Mouse (Mus musculus) gastrocnemius, adult 18-20 months (tissue): ENCODE measurements around the gene Slamf9. TPM values are rescaled to one million over a fixed set of nuclear protein-coding genes. Genes with fewer than 3 reads are reported as not detected.

ENCODE experiments used
- DNase-seq: peaks from one replicate; pipeline ENCODE4 v3.0.0; 2021; ENCODE audit warnings: low spot score
- total RNA-seq, 2 experiments: library from RNA; stranded (reverse); gene quantifications; 2 replicates each; pipeline ENCODE4 v1.2.3; 2021

Slamf9 gene
- total RNA-seq, 2 experiments from 2014 or later: 0.28 to 0.30 TPM

GRCm38 (mm10) chr1:172461602-172462001 lies 13.6 kb upstream of the Slamf9 start:
- DNase-seq: no peak

- no peak for DNase-seq
Observed at GRCm38 (mm10) chr1:172462534-172462933, 12.6 kb upstream of the Slamf9 start.

- DNase-seq: no peak
Observed at GRCm38 (mm10) chr1:172463387-172464333, 11.5 kb upstream of the Slamf9 start.

- DNase-seq: no peak
Observed at GRCm38 (mm10) chr1:172468301-172468877, 6.8 kb upstream of the Slamf9 start.

GRCm38 (mm10) chr1:172469373-172469772 lies 5.8 kb upstream of the Slamf9 start:
- no peak for DNase-seq

DNA sequence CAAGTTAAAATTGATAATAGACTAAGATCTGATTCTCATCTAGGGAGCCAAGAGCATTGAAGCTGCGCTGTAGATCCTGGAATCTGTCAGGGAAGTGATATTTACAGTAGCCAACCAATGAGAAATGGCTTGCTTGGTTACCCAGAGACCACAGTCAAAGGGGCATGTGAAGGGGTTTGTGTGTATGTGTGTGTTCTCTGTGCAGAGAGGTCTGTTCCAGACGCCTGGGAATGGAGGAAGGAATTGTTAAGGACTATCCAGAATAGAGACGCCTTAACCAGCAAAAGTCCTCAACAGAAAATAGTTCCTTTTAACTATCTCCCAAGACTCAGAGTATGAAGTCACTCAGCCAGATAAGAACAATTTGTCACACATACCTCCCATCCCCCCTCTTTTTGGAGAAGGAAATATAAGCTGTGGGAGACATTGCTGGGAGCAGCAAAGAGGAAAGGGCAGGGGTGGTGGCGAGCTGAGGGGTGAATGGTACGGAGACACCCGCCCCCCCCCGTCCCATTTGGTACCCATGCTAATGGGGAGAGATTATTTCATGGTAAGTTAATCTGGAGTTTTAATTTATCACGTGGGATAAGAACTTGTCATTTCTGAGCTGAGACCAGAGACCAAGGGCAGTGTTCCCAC lies 5.2 kb upstream of the Slamf9 start:
- no peak for DNase-seq

DNA sequence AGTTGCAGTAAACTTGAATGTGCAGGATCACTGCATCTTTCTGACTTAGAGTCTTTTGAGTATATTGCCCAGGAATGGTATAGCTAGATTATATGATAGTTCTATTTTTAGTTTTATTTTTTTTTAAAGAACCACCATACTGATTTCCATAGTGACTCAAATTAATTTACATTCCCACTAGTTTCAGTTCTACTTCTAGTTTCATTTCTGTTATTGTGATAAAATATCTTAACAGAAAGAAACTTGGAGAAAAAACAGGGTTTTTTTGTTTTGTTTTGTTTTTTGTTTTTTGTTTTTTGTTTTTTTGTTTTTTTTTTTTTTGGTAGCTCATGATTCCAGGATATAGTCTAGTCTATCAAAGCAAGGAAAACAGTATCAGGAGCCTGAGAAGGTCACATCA lies 2.2 kb upstream of the Slamf9 start:
- no peak for DNase-seq

DNA sequence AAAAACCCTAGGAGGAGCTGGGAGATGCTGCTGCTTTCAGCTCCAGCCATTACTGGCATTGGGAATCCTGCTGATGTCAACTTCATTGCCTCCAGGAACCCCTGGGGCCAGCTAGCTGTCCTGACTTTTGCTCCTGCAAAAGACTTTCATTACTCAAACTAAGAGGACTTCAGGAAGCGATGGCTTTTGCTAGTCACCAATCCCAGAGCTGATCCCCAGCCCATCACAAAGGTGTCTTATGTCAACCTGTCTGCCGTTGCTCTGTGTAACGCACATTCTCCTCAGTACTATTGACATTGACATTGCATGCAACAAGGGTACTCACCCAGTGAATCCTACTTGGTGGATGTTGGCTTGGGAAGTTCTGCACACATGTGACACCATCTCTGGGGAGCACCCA lies 962 bp upstream of the Slamf9 start:
- DNase-seq: no peak

- no peak for DNase-seq
Observed at GRCm38 (mm10) chr1:172478020-172478419, 2.9 kb downstream of the Slamf9 start.

DNA sequence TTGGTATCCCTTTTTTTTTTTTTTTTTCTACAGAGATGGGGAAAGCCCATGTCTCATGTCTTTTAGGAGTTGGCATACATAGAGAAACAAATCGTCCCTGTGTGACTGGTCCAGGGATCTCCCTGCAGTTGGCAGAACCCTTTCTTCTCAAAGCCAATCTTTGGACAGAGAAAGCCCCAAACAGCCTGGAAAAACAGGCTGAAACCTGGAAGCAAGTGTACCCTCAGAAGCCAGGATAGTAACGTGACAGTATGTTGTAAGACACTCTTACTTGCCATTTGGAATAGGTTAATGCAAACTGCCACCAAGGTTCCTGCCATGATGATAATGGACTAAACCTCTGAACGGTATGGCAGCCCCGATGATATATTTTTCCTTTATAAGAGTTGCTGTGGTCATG lies 5.2 kb downstream of the Slamf9 start:
- no peak for DNase-seq

GRCm38 (mm10) chr1:172481111-172481510 lies 6.0 kb downstream of the Slamf9 start:
- DNase-seq: no peak

DNA sequence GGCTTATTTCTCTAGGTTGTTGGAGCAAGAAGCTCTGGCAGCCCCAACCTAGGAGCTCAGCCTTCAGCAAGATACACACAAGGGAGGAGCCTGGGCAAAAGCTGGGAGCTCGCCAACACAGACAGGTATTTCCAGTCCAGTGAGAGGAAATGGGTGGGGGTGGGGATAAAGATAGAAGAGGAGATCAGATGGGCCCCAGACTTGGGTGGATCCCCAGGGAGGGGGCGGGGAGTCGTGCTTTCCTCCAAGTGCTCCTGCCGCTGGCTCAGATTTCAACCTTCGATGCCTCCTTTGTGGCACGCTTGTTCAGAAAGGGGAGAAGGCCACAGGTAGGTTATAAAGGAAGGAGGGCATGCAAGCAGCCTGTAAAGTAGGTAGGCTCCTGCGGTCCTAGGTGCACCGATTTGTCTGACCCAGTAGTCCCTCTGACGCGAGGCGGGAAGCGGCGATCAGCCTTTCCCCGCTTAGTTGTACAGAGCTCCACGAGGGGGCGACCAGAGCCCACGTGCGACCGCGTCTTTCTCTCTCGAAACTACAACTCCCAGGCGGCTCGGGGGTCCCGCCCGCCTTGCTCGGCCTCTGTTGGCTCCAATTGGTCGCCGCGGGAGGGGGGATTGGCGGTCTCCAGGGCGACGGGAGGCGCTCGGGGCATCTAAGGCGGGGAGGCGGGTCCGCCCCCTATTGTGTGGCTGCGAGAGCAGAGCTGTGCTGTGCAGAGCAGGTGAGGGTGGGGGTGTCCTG lies 6.6 kb downstream of the Slamf9 start, which contains the start of gene Igsf9:
TSS of gene Igsf9 (plus strand) at position 249 of the 741 bp plus-strand sequence.
- peak; percentile 76 for DNase-seq

DNA sequence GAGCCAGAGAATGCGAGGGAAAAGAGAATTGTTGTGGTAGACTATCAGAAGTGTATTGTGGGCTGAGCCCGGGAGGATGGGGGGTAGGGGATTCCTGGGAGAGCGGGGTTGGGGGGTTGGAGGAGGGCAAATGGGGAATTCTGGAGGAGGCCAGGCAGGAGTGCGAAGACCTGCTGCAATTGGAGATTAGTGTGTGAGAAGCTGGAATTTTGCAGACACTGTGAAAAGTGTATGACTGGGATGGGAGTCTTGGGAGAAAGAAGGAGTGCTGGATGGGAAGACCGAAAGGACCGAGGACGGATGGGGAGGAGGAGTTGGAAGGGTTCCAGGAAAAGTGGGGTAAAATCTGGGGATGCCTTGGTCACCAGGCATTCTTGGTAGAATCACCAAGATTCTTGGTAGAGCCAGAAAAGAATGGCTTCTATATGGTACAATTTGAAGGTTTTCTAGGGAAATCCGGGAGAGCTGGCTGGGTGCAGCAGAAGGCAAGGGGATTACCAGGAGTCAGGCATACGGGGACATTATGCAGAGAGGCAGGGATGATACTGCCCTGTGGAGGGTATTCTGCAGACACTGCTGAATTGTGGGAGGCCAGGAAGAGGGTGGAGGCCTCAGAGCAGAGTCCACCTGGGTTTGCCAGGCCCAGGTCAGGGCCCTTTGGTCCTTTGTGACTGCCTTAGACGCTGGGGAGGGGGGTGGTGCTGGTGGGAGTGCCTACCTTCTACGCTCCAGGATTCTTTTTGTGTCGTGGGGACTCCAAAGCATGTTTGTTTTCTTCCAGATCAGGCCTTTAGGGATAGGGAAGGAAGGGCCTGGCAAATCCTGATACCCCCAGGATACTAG lies 7.6 kb downstream of the Slamf9 start:
- DNase-seq: no peak

- no peak for DNase-seq
Observed at GRCm38 (mm10) chr1:172483361-172483660, 8.2 kb downstream of the Slamf9 start.

DNA sequence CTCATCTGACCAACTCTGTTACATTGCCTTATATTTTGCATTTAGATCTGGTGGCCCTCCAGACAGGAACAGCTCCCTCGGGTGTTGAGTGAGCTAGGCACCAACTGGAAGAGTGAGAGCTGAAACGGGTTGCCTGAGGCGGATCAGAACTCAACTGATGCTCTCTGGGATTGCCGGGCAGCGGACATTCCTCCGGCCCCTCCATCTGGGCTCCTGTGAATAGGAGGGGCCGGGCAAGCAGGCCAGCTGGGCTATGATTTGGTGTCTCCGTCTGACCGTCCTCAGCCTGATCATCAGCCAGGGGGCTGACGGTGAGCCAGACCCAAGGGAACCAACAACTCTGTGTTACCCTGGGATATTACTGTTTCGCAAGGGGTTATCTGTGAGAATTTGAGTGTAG lies 9.1 kb downstream of the Slamf9 start:
- no peak for DNase-seq

DNA sequence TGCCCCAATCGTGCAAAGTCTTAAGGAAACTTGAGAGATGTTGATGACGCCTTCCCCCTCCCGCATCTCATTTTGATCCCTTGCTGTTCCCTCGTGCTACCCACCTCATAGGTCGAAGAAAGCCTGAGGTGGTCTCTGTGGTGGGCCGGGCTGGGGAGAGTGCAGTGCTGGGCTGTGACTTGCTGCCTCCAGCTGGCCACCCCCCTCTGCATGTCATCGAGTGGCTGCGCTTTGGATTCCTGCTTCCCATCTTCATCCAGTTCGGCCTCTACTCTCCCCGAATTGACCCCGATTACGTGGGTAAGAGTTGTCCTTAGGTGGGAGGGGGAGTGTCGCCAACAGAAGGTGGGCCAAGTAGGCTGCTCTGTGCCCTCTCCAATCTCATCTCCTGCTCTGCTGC lies 9.5 kb downstream of the Slamf9 start:
- no peak for DNase-seq

DNA sequence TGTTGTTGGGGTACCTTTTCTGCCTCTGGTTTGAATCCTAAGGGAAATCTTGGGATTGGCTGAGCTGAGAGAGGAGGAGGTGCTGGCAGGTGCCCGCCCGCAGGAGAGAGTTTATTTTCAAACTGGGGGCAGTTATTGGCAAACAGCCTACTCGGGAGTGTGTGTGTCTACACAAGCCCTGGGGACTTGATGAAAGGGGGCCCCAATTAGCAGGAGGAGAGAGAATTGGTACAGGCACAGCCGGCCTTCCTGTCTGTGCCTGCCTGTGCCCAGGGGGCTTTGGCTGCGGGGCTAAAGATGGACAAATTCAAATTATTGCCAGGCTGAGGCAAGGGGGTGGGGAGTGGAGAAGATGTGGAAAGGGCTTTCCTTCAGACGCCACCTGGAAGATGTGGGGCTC lies 10.7 kb downstream of the Slamf9 start:
- DNase-seq: no peak

GRCm38 (mm10) chr1:172486236-172486635 lies 11.1 kb downstream of the Slamf9 start:
- DNase-seq: no peak

GRCm38 (mm10) chr1:172486651-172487050 lies 11.5 kb downstream of the Slamf9 start:
- no peak for DNase-seq

DNA sequence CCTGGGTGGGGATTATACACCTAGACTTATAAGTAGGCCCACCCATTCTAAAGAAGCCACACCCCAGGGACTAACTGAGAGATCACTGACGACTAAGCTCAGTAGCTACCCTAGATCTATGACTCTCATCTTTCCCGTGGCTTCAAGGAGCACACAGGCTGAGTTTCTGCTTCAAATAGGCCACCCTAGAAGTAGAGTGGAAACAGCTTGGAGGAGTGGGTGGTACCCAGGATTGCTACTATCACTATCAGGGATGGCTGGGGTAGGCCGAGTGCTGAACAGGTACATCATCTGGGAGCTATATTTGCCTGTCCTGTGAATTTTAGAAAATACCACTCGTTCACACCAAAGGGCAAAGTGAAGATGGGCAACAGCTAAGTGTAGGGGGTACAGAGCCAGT lies 12.7 kb downstream of the Slamf9 start:
- DNase-seq: no peak

- no peak for DNase-seq
Observed at GRCm38 (mm10) chr1:172488831-172489230, 13.7 kb downstream of the Slamf9 start.
